Mouse (Mus musculus) stomach, embryonic 16.5 days (tissue): ENCODE results near the gene Fam170b. TPM values are rescaled to one million over a fixed set of nuclear protein-coding genes. Genes with fewer than 3 reads are reported as not detected.

Experiments
- ATAC-seq: fragments of 200-750 bp; cut with Nextera tagmentation; 2 replicates; pipeline ENCODE4 v1.8.0; 2017; ENCODE audit warnings: moderate number of reproducible peaks, moderate TSS enrichment; ENCODE audit not compliant: insufficient read depth, low FRiP score
- H3K27ac ChIP-seq: fragments of 300-500 bp; sonication (generic); 2 replicates; pipeline ENCODE4 v1.5.1; 2014; ENCODE audit warnings: low read length
- H3K27me3 ChIP-seq: fragments of 300-500 bp; sonication (generic); 2 replicates; pipeline ENCODE4 v1.6.1; 2014; ENCODE audit warnings: low read length, control low read depth, mixed read lengths; ENCODE audit not compliant: control insufficient read depth, insufficient read depth
- H3K36me3 ChIP-seq: fragments of 300-500 bp; sonication (generic); 2 replicates; pipeline ENCODE4 v1.6.1; 2014; ENCODE audit warnings: low read length; ENCODE audit not compliant: control insufficient read depth, insufficient read depth
- H3K4me1 ChIP-seq: fragments of 300-500 bp; sonication (generic); 2 replicates; pipeline ENCODE4 v1.6.1; 2014; ENCODE audit warnings: low read length, control low read depth, mixed read lengths; ENCODE audit not compliant: control insufficient read depth, insufficient read depth
- H3K4me2 ChIP-seq: fragments of 300-500 bp; sonication (generic); 2 replicates; pipeline ENCODE4 v1.6.1; 2014; ENCODE audit warnings: low read depth, low read length, mixed read lengths
- H3K4me3 ChIP-seq: fragments of 300-500 bp; sonication (generic); replicated peaks from 2 replicates; pipeline ENCODE4 v1.5.1; 2014; ENCODE audit warnings: mild to moderate bottlenecking, low read length
- H3K9ac ChIP-seq: fragments of 300-500 bp; sonication (generic); 2 replicates; pipeline ENCODE4 v1.6.1; 2014; ENCODE audit warnings: low read length
- H3K9me3 ChIP-seq: fragments of 300-500 bp; sonication (generic); replicated peaks from 2 replicates; pipeline ENCODE4 v1.6.1; 2016; ENCODE audit warnings: low read length, control low read depth; ENCODE audit not compliant: control insufficient read depth
- WGBS: fragments of 180-500 bp; shearing (Covaris S2); extraction: QIAGEN DNeasy Blood & Tissue Kit; methylation state at CpG from one replicate; pipeline ENCODE4 v1.1.7; 2014; 5-methylcytosine and 5-hydroxymethylcytosine counted together
- polyA plus RNA-seq: library from polyadenylated mRNA; unstranded; fragments of >200 nt; fragmentation: Nextera tagmentation; extraction: Ambion mirVana; gene quantifications from 2 replicates; pipeline ENCODE4 v1.2.1, GENCODE M21; 2015

Fam170b gene
- polyA plus RNA-seq, 1 experiment from 2014 or later = 0.05 TPM

- Histone ChIP-seq H3K4me1 (no peaks in the 10 kb centered on the region), H3K4me2 (no peak overlapping the region), H3K9me3 (no peaks in the 10 kb centered on the region), H3K9ac (no peak overlapping the region), H3K27me3 (no peaks in the 10 kb centered on the region), H3K27ac (no peak overlapping the region), H3K36me3 (no peaks in the 10 kb centered on the region), H3K4me3 (no peak overlapping the region)
- WGBS = 54% methylated on average over 11 of the region's 11 CpGs
- no peak for ATAC-seq
Observed at GRCm38 (mm10) chr14:32801016-32801661, 32.6 kb upstream of the Fam170b start.

DNA sequence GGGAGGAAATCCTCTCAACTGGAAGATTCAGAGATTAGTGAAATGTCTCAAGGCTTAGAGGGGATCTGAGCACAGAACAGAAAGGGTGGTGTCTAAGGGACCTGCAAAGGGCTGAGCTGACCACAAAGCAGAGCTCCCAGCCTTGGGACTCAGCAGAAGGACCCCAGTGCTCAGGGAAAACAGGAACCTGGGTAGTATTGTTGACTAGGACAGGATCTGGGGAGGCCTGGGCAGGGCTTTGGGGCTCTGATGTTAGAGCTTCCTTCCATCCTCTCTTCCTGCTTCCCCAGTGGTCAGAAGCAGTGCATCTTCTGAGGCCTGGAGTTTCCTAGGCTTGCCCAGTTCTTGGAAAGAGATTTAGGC lies 32.1 kb upstream of the Fam170b start:
- Histone ChIP-seq H3K4me3 (no peak overlapping the region), H3K4me1 (no peaks in the 10 kb centered on the region), H3K27ac (no peak overlapping the region), H3K9me3 (no peaks in the 10 kb centered on the region), H3K27me3 (no peaks in the 10 kb centered on the region), H3K9ac (no peak overlapping the region), H3K4me2 (no peak overlapping the region), H3K36me3 (no peaks in the 10 kb centered on the region)
- no peak for ATAC-seq

GRCm38 (mm10) chr14:32810111-32810510 lies 23.7 kb upstream of the Fam170b start:
- ATAC-seq = no peak
- no peak overlapping the region for H3K27ac ChIP-seq
- H3K4me1 ChIP-seq = no peaks in the 10 kb centered on the region
- no peaks in the 10 kb centered on the region for H3K36me3 ChIP-seq
- no peaks in the 10 kb centered on the region for H3K27me3 ChIP-seq
- H3K9me3 ChIP-seq = no peaks in the 10 kb centered on the region
- H3K4me2 ChIP-seq = no peak overlapping the region
- no peak overlapping the region for H3K9ac ChIP-seq
- no peak overlapping the region for H3K4me3 ChIP-seq

DNA sequence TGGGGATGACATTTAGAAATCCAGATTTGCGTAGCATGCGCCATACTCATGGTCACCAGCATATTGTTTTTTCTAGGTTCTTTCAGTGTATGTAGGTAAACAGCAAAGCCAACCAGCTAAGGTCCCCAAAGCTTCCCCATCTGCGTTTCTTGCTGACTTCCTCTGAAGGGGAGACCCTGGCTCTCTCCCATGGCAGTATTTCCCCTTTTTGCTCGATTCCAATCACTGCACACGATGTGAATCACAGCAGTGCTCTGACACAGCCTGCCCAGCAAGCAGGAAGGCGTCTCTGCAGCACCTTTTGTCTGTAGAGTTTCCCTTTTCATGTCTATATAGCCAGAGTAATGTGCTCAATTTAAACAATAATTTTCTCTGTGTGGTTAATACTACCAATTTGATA lies 21.3 kb upstream of the Fam170b start:
- no peak overlapping the region for H3K4me3 ChIP-seq
- no peaks in the 10 kb centered on the region for H3K36me3 ChIP-seq
- ATAC-seq = no peak
- H3K9me3 ChIP-seq = no peaks in the 10 kb centered on the region
- WGBS = 63% methylated on average over 6 of the region's 6 CpGs
- H3K27me3 ChIP-seq = no peaks in the 10 kb centered on the region
- no peak overlapping the region for H3K9ac ChIP-seq
- no peak overlapping the region for H3K4me2 ChIP-seq
- no peaks in the 10 kb centered on the region for H3K4me1 ChIP-seq
- no peak overlapping the region for H3K27ac ChIP-seq

DNA sequence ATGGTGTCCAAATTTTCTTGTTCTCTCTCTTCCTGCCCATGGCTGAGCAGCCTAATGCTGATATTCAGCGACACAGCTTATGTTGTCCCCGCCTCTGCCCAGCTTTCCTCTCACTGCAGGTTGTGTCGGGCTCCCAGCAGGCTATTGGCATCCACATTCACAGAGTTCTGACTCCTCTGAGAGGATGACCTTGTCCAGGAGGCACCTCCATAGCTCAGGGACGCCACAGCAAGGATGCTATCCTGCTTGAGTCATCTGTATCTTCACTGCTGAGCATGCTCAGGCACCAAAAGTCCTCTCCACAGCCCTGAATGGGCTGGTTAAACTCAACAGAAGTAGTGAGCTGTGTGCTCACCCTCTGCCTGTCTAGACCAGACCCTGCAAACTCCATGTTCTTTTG lies 18.8 kb upstream of the Fam170b start:
- Histone ChIP-seq H3K4me1 (no peaks in the 10 kb centered on the region), H3K36me3 (no peaks in the 10 kb centered on the region), H3K9me3 (no peaks in the 10 kb centered on the region), H3K4me3 (no peak overlapping the region), H3K9ac (no peak overlapping the region), H3K27ac (no peak overlapping the region), H3K27me3 (no peaks in the 10 kb centered on the region), H3K4me2 (no peak overlapping the region)
- no peak for ATAC-seq
- WGBS = 68% methylated on average over 4 of the region's 4 CpGs

GRCm38 (mm10) chr14:32816533-32816932 lies 17.2 kb upstream of the Fam170b start:
- Histone ChIP-seq H3K9ac (no peak overlapping the region), H3K4me2 (no peak overlapping the region), H3K4me3 (no peak overlapping the region), H3K27ac (no peak overlapping the region), H3K9me3 (no peaks in the 10 kb centered on the region), H3K4me1 (no peaks in the 10 kb centered on the region), H3K27me3 (no peaks in the 10 kb centered on the region), H3K36me3 (no peaks in the 10 kb centered on the region)
- ATAC-seq = no peak
- WGBS = 77% methylated on average over 4 of the region's 4 CpGs

DNA sequence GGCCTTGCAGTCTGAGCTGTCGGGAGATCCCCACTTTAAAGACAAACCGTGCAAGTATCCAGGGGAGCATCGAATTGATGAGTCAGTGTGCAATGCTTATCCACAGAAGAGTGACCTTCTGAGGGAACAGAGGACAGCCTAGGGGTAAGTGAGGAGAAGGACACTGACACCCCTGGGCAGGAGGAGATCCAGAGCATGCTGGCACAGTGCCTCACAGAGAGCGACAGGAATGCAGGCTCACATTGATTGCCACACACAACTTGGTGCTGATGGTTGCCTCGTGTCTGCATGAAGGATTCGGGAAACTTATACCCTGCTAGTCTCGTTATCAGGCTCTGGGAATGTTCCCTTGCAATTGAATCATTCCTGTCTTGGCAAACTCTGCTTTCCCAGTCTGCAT lies 16.5 kb upstream of the Fam170b start:
- ATAC-seq = no peak
- Histone ChIP-seq H3K27ac (no peak overlapping the region), H3K4me1 (no peaks in the 10 kb centered on the region), H3K9me3 (no peaks in the 10 kb centered on the region), H3K36me3 (no peaks in the 10 kb centered on the region), H3K9ac (no peak overlapping the region), H3K4me2 (no peak overlapping the region), H3K27me3 (no peaks in the 10 kb centered on the region), H3K4me3 (no peak overlapping the region)
- 53% methylated on average over 7 of the region's 7 CpGs for WGBS

- no peaks in the 10 kb centered on the region for H3K36me3 ChIP-seq
- no peaks in the 10 kb centered on the region; the same call in 1 of the 2 replicates for H3K4me1 ChIP-seq
- WGBS = 36% methylated on average over 1 of the region's 1 CpGs
- H3K27me3 ChIP-seq = no peaks in the 10 kb centered on the region
- ATAC-seq = peak; percentile 56; the same call in 1 of the 2 replicates
- no peak overlapping the region for H3K4me2 ChIP-seq
- H3K9ac ChIP-seq = no peak overlapping the region
- H3K27ac ChIP-seq = no peak overlapping the region
- no peaks in the 10 kb centered on the region for H3K9me3 ChIP-seq
- H3K4me3 ChIP-seq = no peak overlapping the region
Observed at GRCm38 (mm10) chr14:32819297-32819696, 14.5 kb upstream of the Fam170b start.

- Histone ChIP-seq H3K4me3 (no peak overlapping the region), H3K4me1 (peaks cover 17% of the 10 kb centered on the region), H3K9ac (no peak overlapping the region), H3K36me3 (no peaks in the 10 kb centered on the region), H3K9me3 (no peaks in the 10 kb centered on the region), H3K27ac (no peak overlapping the region), H3K4me2 (no peak overlapping the region), H3K27me3 (no peaks in the 10 kb centered on the region)
- no peak for ATAC-seq
- WGBS = 81% methylated on average over 4 of the region's 4 CpGs
Observed at GRCm38 (mm10) chr14:32822812-32823211, 10.9 kb upstream of the Fam170b start.

GRCm38 (mm10) chr14:32823861-32824260 lies 9.9 kb upstream of the Fam170b start:
- Histone ChIP-seq H3K27ac (no peak overlapping the region), H3K36me3 (no peaks in the 10 kb centered on the region), H3K9me3 (no peaks in the 10 kb centered on the region), H3K4me3 (no peak overlapping the region), H3K9ac (no peak overlapping the region), H3K4me2 (no peak overlapping the region), H3K27me3 (no peaks in the 10 kb centered on the region), H3K4me1 (peaks cover 17% of the 10 kb centered on the region)
- WGBS = 53% methylated on average over 3 of the region's 3 CpGs
- no peak for ATAC-seq
